Mouse (Mus musculus): Measurements from ENCODE around the gene Gpr142. TPM values are rescaled to one million over a fixed set of nuclear protein-coding genes. Genes with fewer than 3 reads are reported as not detected.

The Gpr142 gene
- total RNA-seq, 2 experiments from 2014 or later: not detected

DNA sequence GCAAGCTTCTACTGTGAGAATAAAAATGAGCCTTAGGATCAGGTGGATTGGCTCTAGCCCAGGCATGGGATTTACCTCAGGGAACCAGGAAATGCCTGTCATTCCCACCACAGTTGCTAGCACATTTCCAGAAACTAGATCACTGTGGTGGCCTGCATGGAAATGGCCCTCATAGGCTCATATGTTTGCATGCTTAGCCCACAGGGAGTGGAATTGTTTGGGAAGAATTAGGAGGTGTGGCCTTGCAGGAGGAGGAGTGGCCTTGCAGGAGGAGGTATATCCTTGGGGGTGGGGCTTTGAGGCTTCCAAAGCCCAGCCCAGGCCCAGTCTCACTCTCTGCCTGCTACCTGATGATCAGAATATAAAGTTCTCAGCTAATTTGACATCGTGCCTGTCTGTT is 3.2 kb downstream of the Gpr142 start:
- DNase-seq: no peak

DNA sequence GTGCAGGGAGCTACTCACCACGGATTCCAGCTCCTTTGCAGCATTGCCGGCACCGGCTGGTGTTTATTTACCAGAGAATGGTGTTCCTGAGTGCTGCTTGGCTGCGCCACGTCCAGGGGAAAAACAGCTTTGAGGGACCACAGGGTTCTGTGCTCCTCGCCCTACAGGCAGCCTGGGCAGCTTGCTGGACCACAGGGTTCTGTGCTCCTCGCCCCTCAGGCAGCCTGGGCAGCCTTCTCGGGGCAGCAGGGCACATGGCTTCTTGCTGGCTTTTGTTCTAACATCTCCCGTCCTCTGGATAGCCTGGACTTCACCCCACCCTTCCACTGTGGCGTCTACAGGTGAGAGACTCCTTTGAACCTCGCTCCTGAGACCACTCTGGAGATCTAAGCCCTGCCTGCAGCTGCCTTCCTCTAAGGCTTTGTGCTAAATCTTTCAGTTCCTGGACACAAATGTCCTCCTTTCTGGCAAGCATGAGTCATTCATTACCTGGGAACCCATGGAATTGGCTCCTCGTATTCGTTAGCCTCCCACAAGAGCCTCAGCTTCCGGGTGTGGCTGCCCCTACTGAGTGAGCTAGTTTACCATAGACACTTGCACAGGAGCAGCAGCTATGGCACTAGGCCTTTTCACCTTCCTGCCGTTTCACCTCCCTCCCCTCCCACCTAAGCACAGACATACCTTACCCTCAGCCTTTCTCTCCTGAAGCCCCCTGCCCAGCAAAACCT is 4.0 kb downstream of the Gpr142 start:
- DNase-seq: no peak

DNA sequence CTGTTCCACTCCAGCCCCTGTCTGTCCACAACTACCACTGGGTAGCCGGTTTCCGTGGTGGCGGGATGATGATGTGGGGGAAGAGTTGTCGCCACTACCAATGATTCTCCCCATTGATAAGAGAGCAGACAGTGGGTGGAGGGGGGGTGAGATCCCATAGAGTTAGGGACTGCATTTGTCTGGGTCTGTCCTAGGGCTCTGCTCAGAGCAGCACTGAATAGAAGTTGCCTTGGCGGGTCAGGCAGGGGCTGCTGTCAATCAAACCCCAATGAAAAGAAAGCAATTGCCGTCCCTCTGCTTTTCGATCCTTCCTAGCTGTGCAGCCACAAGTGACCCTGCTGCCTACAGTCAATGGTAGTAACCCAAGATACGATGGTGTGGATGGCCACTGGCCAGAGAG is 5.3 kb downstream of the Gpr142 start:
- DNase-seq: no peak

DNA sequence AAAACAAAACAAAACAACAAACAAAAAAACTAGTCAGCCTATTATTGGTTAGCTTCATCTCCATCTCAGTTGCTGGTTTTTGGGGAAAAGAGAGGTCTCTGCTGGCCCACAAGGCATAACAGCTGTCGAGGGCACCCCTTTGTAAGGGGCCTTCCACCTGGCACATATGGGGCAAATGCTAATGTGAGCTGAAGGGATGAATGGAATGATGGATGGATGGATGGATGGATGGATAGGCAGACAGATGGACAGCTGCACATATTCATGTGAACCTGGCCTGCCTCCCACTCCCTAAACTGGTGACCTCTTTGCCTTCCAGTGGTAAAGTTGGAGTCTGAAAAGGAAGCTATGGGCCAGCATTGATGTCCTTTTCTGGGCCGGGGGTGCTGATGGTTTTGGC is 8.3 kb downstream of the Gpr142 start:
- no peak for DNase-seq

DNA sequence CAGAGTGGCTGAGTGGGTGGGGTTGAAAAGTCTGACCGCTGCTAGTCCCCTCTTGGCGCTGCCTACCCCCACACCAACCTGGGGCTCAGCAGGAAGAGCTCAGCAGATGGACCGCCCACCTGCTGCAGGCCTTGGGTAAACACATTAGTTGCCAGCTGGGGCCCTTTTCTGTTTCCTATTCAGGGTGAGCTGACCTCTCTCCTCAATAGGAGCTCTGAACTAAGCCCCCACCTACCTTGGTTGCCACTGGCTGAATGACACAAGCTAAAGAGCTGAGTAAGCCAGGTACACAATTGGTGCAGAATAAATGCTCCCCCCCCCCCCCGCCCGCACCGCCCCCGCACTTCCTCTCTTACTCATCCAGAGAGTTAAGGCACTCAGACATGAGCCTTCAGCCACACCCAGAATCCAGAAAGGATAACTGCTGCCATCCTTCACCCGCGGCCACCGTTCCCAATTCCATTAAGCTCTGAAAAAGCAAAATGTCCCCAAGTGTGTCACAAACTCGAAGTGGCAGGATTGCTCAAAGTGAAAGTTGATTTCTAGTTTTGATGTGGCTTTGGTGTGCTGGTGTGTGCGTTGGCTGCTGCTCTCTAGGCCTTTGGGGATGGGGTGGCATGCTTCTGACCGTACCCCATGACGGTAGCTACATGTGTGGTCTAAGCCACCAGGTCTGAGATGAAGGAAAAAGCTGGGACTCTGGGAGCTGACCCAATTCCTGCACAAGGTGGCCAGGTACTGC is 9.1 kb downstream of the Gpr142 start:
- DNase-seq: no peak

DNA sequence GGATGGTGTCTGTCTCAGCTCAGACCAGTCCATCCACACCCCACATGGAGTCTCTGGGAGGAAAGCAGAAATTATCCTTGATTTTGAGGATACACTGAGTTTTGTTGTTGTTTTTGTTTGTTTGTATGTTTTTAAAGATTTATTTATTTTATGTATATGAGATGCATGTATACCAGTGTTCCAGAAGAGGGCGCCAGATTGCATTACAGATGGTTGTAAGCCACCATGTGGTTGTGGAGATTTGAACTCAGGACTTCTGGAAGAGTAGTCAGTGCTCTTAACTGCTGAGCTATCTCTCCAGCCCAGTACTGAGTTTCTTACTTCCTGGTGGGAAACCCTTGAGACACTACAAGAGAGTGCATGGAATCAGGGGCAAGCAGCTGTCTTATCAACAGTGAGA is 10.6 kb downstream of the Gpr142 start:
- DNase-seq: no peak

DNA sequence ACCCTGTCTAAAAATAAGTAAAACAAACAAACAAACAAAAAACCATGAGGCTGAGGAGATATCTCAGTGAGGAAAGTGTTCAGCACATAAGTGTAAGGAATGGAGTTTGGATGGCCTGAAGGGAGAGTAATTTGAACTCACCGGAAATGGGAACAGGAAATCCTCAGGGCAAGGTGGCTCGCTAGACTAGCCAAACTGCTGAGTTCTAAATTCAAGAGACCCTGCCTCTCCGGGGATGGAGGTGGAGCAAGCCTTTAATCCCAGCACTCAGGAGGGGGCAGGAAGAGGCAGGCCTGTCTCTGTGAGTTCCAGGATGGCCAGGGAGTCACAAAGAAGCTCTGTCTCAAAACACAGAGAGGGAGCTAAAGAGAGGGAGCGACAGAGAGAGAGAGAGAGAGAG is 11.6 kb downstream of the Gpr142 start:
- DNase-seq: no peak

DNA sequence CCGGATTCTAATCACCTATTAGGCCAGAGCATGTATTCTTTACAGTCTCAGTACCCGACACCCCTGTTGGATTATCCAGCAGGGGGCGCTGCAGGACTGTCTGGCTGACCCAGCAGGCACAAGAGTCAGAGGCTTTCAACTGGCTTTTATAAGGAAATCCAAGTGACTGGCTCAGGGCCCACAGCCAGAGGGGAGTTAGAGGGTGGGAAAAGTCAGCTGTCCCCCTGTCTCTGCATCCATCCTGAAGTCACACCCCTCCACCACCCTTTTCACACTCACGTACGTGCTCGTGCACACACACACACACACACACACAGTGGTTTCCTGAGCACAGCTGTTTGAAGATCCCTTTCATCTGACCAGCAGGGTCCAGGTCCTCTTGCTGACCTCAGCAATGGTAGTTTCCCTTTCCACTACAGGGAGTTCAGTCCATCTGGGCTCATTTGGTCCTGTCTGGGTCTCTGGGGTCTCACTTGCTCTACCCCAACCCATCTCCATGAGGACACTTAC is 14.1 kb downstream of the Gpr142 start:
- peak; percentile 97 for DNase-seq

DNA sequence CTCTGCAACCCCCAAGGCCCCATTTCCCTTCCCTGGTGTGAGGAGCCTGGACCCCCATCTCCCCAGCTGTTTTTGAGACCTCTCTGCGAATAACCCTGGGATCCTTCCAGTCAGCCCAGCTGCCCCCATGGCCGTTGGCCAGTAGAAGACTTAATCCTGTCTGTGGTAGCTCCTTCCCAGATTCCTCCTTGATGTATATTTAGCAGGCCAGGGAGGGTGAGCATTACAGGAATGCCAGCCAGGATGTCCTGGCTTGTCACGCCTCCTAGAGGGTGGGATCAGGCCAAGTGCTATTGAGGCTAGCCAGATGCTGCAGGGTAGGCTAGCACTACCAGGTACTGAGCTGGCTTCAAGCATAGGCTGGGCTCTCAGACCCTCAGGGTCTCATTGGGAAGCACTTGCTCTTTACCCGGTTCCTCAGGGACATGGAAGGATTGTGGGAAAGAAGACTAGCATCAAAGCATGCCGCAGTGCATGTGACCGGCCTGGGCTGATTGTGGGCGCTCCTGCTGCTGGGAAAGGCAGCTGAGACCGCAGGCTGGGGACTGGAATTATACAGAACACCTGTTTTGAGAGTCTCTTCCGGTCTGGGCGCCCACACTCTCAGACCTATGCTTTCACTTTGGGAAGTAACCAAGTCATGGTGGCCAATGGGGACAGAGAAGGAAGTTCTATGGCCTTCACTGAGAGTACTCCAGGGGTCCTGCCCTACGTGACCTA is 16.3 kb downstream of the Gpr142 start:
- no peak for DNase-seq

DNA sequence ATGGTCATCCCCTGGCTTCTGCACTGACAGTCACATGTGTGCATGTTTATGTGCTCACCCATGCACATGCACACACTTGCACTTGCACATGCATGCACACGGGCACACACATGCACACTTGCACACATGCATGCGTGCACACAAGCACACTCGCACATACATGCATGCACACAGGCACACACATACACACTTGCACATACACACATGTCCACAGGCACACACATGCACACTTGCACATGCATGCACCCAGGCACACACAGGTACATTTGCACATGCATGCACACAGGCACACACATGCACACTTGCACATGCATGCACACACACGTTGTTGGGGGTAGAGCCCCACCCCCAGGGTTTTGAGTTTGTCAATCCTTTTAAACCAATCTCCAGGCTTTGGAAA is 18.2 kb downstream of the Gpr142 start:
- DNase-seq: no peak

DNA sequence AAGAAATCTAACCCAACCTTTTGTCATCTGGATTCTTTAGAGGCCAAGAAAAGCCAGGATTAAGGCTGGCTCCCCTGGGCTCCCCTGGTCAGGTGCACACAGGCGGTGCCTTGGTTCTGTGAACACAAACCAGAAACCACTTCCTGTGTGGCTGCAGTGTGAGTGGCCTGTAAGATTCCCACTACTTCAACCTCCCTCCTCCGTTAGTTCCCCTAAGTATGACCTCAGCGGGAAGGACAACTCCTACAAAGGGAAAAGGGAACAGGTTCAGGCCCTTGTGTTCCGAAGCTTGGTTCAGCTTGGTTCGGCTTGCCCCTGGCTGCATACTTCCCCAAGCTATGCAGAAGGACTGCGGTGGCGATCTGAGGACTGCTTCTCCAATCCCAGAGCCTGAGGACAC is 19.5 kb downstream of the Gpr142 start:
- no peak for DNase-seq

DNA sequence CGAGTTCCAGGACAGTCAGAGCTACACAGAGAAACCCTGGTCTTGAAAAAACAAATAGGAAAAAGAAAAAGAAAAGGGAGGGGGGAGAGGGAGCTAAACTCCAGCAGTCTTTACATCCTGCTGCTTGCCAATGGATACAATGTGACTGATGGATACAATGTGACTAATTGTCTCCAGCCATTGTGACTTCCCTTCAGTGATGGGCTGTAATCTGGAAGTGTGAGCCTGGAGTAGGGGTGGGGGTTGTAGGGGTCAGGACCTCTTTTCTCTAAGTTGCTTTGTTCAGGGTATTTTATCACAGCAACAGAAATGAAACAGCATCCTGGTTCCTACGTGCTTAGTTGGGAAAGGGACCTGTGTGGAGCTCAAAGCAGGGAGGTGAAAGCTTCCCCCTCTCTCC is 20.4 kb downstream of the Gpr142 start:
- no peak for DNase-seq

DNA sequence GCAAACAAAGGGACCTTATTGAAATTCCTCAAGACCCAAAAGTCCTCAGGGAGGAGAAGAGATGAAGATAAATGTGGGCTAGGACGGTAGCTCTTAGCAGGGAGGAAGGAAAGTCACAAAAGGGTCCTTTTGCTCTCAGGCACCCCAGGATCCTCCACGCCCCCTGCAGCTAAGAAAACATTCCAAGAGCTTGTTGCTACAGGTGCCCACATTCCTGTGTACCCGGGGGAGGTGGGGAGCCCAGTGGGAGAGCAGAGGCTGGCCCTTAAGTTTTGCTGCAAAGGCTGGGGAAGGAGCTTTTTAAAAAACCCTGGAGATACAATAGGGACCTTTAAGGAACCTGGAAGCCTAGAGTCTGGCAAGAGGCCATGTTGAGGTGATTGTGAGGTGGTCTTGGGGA is 21.7 kb downstream of the Gpr142 start:
- DNase-seq: no peak

DNA sequence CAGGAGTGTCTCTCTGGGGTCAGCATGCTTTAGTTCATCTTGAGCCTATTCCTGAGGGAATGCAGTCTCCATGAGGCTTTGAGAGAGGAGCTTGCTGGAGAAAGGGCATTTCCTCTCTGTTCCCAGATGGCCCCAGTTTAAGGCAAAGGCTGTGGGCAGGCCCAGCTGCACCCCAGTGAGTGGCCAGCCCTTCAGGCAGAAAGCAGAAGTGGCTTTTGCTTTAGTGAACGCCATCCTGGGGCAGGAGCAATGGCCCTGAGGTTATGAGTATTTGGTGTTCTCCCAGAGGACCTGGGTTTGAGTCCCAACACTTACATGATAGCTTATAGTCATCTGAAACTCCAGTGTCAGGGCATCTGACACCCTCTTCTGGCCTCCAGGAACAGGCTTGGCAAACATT is 22.6 kb downstream of the Gpr142 start:
- no peak for DNase-seq

DNA sequence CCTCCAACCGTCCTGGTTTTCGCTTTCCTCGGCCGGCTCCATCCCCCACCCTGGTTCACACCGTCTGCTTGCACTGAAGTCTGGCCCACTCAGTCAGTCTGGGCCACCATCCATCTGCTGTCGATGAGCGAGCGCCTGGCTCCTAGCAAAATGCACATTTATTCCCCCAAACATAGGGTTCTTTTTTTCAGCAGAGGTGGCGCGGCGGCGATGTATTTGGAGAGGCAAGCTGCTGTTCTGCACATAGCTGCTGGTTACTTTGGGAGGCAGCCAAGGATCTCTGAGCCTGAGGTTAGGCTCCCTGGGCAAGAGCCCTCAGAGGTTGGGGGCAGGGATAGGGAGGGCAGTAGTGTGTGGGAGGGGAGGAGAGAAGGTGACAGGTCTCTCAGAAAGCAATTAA is 24.0 kb downstream of the Gpr142 start:
- DNase-seq: peak; percentile 53

DNA sequence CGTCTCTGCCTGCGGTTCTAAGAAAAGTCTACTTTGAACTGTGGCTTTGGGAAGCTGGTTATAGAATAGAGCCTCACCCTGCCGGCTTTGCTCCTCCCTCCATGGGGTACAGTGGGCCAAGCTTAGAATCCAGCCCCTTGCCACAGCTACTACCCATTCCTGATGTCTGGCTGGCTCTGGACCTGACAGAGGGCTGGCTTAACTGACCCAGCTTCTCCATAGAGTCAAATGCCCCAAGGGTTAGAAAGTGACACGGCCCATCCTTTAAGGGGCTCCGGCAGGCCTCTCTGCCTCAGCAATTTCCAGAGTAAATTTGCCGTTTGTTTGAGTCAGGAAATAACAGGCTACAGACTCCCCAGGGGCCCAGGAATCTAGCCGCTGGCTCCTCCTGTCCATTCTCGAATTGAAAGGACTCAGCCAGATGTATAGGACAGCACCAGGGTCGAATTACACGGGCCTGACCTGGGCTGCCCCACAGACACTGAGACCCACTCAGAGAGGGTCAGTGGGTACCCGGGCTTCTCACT is 24.5 kb downstream of the Gpr142 start:
- DNase-seq: no peak

DNA sequence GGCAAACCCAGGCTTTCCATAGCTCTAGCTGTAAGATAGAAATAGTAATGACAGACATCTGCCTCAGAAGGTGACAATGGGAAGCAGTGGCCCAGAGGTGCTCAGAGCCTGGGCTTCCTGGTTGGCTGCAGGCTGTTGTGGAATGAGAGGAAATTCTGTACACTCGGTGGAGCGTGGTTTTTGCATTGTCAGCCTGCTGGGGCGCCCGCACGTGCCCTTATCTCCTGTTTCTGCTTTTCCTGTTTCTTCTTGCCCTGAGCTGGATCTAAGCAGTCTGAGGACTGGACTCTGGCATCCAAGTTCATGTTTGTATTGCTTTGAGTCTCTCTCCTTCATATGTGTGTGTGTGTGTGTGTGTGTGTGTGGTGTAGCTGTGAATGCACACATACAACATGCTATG is 28.0 kb downstream of the Gpr142 start:
- DNase-seq: no peak

DNA sequence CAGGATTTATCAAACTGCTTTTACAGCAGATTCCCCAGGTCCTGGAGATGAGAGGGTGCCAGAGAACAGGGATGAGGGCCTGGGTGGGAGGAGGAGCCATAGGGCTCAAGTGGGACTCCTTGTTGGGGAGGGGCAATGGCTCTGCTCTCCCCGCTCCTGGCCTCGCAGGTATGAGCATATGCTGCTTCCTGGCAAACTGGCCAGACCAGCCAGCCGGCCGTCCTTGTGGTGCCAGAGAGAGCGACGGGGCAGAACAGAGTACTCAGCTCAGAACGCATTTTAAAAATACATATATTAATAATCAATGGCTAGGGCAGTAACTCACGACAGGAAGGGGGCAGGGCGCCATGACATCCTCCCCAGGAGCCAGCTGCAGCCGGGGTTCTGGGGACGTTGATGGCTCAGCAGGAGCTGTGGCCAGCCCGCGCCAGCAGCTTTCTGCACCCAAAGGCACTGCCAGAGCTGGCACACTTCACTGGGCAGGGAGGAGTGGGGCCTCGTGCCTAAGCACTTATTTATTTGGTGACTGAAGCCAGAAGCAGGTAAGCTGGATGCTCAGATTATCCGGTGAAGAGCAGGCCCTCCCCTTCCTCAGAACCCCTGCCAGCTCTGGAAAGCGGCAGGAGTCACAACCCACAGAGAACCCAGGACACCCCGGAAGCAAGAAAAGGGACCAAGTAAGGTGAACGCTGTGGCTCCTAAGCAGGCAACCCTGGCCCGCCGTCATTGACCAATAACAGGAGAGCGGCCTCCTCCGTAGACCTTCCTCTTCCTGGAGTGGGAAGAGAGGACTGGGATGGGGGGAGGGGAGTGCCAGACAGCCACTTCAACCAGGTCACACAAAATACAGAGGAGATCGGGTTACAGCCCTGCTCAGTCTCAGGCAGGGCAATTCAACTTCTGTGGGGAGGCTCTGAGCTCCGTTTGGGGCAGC is 31.0 kb downstream of the Gpr142 start:
- DNase-seq: peak; percentile 67

DNA sequence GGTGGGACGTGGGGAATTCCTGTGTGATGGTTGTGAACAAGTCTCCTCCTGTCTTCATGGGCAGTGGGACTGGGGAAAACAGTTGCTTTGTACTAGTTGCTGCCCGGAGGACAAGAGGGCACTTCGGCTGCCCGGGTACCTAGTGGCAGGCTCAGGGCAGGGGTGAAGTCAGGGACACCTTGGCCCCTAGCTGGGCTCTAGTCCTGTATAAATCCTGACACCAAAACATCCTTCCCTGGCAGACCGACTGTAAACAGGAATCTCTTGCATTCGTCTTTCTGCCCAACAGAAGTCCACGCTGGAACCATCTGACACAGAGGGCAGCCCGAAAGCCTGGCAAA is 31.7 kb downstream of the Gpr142 start:
- no peak for DNase-seq

DNA sequence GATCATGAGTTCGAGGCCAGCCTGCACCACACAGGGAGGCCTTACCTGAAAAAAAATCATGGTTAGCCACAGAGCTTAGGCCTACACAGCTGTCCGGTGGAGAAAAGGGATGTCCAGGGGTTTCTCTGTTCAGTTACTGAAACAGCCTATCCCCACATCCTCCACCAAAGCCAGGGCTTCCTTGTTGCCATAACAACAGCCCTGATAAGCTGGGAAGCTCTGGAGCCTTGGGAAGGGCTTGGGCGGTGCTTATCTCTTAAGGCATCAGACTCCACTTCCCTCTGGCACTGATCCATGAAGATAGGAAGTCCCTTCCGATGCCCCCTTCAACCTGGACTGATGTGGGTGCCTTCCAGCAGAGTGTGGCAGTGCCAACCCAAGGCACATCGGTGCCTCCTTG is 34.4 kb downstream of the Gpr142 start:
- DNase-seq: no peak

DNA sequence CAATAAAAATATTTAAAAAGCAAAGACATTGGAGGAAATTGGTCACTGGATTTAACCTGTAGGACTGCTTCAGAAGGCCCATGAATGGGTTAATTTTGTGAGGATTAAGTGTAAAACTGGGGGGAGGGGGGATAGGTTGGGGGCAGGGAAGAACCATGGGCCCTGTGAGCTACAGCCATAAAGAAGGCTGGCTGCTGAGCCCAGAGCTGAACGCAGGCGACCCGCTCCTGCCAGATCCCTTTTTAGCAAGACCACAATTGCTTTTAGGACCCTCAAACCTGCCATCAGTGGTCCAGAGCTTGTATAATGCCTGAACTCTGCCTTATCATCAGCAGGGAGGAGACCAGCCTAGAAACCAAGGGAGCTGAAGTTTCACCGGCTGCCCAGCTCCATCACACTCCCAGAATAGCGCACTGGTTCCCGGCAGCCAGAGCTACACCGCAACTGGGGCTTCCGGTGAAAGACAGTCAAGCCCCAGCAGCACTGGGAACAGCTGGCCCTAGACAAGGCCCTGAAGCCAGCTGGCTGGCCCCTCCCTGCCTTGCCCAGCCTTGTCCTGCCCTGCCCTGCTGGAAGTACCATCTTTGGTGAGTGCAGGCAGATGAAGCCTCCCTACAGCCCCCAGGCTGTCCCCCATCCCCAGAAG is 45.2 kb downstream of the Gpr142 start:
- DNase-seq: no peak

Data from adrenal gland, postnatal 10 days (tissue).